In genomic region chr13:20150130-20150835, GRCm38 (mm10) we compare ENCODE assay signal across 11 mouse cellular contexts. TPM values are rescaled to one million over a fixed set of nuclear protein-coding genes. Genes with fewer than 3 reads are reported as not detected.
DNase-seq lines count a peak whose midpoint lies in the region; ATAC-seq and TF ChIP-seq lines count a peak whose summit lies in the region.
"Had no signal": no experiment of that assay in that cellular context is flagged by ENCODE, and none has a peak within 500 bp of the region (broad histone marks: within the 10 kb centered on the region; RNA-seq: fewer than 3 reads in every experiment).

No protein-coding gene starts in this region.

- H3K27me3 ChIP-seq in kidney, embryonic 15.5 days = no peaks in the 10 kb centered on the region
- no peaks in the 10 kb centered on the region for H3K27me3 ChIP-seq in liver, embryonic 16.5 days (ENCODE audit: control insufficient read depth, insufficient read depth, low read depth, low read length)
- no peaks in the 10 kb centered on the region for H3K27me3 ChIP-seq in lung, postnatal 0 days (replicated peaks; ENCODE audit: insufficient read depth, low read length)
- H3K27me3 ChIP-seq: forebrain, embryonic 12.5 days had no signal

- DNase-seq in kidney, adult 11 months = no peak
- peak; percentile 80 for DNase-seq in c-Kit-positive CD71-positive TER-119-positive erythroid progenitor cells, embryonic 14.5 days (ENCODE audit: low spot score)
- no peak for DNase-seq in urinary bladder, postnatal 14 days (ENCODE audit: low spot score)
- no peak for DNase-seq in lung, postnatal 0 days (ENCODE audit: low spot score)
- DNase-seq: gastrocnemius, postnatal 14 days; lung, postnatal 4 days had no signal

- H3K27ac ChIP-seq in kidney, embryonic 15.5 days = no peak overlapping the region
- H3K27ac ChIP-seq in bone marrow, adult 2 months (ENCODE audit: control insufficient read depth, insufficient read depth, low read depth, low read length, poor library complexity) = peak overlapping the region; percentile 23; the same call in 1 of the 2 replicates
- H3K27ac ChIP-seq in liver, embryonic 16.5 days (ENCODE audit: low read length) = peak overlapping the region; percentile 85
- no peak overlapping the region for H3K27ac ChIP-seq in lung, postnatal 0 days (ENCODE audit: low read length)
- H3K27ac ChIP-seq: forebrain, embryonic 12.5 days had no signal

- peak; percentile 88 for ATAC-seq in kidney, embryonic 15.5 days (replicated peaks; ENCODE audit: low FRiP score)
- ATAC-seq in liver, embryonic 16.5 days (ENCODE audit: low read depth) = peak; percentile 98
- ATAC-seq in megakaryocyte, adult 5-6 weeks (ENCODE audit: poor library complexity, severe bottlenecking) = no peak
- ATAC-seq in lung, postnatal 0 days = no peak

- TF ChIP-seq EP300 in lung, postnatal 0 days (IDR thresholded peaks at IDR 0.05) = no peak

- H3K9ac ChIP-seq in kidney, embryonic 15.5 days = no peak overlapping the region
- H3K9ac ChIP-seq in liver, embryonic 16.5 days (ENCODE audit: low read depth, low read length) = peak overlapping the region; percentile 50
- no peak overlapping the region for H3K9ac ChIP-seq in lung, postnatal 0 days (replicated peaks; ENCODE audit: low read depth)
- H3K9ac ChIP-seq: forebrain, embryonic 12.5 days had no signal

- H3K9me3 ChIP-seq in kidney, embryonic 15.5 days (replicated peaks) = no peaks in the 10 kb centered on the region
- no peaks in the 10 kb centered on the region for H3K9me3 ChIP-seq in liver, embryonic 16.5 days (replicated peaks; ENCODE audit: control insufficient read depth, low read length)
- no peaks in the 10 kb centered on the region for H3K9me3 ChIP-seq in lung, postnatal 0 days (ENCODE audit: low read length)
- H3K9me3 ChIP-seq: forebrain, embryonic 12.5 days had no signal

- 86% methylated on average over 11 of the region's 11 CpGs for WGBS in kidney, embryonic 15.5 days
- 69% methylated on average over 11 of the region's 11 CpGs for WGBS in bone marrow, adult 2 months
- 22% methylated on average over 11 of the region's 11 CpGs for WGBS in liver, embryonic 16.5 days (ENCODE audit: insufficient replicate concordance)
- WGBS in lung, postnatal 0 days = 72% methylated on average over 11 of the region's 11 CpGs

- no peak overlapping the region for H3K4me3 ChIP-seq in kidney, embryonic 15.5 days (replicated peaks)
- no peak overlapping the region for H3K4me3 ChIP-seq in bone marrow, adult 2 months (replicated peaks; ENCODE audit: control insufficient read depth, low read depth, low read length)
- peak overlapping the region; percentile 16 for H3K4me3 ChIP-seq in liver, embryonic 16.5 days (ENCODE audit: low read depth, low read length)
- H3K4me3 ChIP-seq in lung, postnatal 0 days (ENCODE audit: low read depth, low read length) = no peak overlapping the region
- H3K4me3 ChIP-seq: forebrain, embryonic 12.5 days had no signal

- H3K4me1 ChIP-seq in kidney, embryonic 15.5 days = 0 out of 2 replicates have a peak, but pooled peaks cover 3% of the 10 kb centered on the region
- H3K4me1 ChIP-seq in bone marrow, adult 2 months (ENCODE audit: control insufficient read depth, insufficient read depth, low read length) = peaks cover 5% of the 10 kb centered on the region
- peaks cover 49% of the 10 kb centered on the region for H3K4me1 ChIP-seq in liver, embryonic 16.5 days (ENCODE audit: control insufficient read depth, low read depth, low read length)
- H3K4me1 ChIP-seq in lung, postnatal 0 days (ENCODE audit: insufficient read depth, low read depth, low read length) = peaks cover 9% of the 10 kb centered on the region; the same call in 1 of the 2 replicates

- H3K4me2 ChIP-seq in kidney, embryonic 15.5 days = no peak overlapping the region
- H3K4me2 ChIP-seq in liver, embryonic 16.5 days (ENCODE audit: low read depth, low read length) = peak overlapping the region; percentile 53
- no peak overlapping the region for H3K4me2 ChIP-seq in lung, postnatal 0 days (replicated peaks; ENCODE audit: low read depth, low read length)
- H3K4me2 ChIP-seq: forebrain, embryonic 12.5 days had no signal

- no peak for TF ChIP-seq CTCF in bone marrow, adult 2 months (IDR thresholded peaks at IDR 0.05; ENCODE audit: control insufficient read depth, insufficient read depth, low read length)
- TF ChIP-seq CTCF in lung, postnatal 0 days (IDR thresholded peaks at IDR 0.05) = no peak

- no peak for TF ChIP-seq POLR2A in bone marrow, adult 2 months (IDR thresholded peaks at IDR 0.05; ENCODE audit: borderline replicate concordance, control insufficient read depth, low read depth, low read length)

- H3K36me3 ChIP-seq in kidney, embryonic 15.5 days = no peaks in the 10 kb centered on the region
- no peaks in the 10 kb centered on the region for H3K36me3 ChIP-seq in liver, embryonic 16.5 days (ENCODE audit: control insufficient read depth, insufficient read depth)
- no peaks in the 10 kb centered on the region for H3K36me3 ChIP-seq in lung, postnatal 0 days (ENCODE audit: insufficient read depth, low read length)
- H3K36me3 ChIP-seq: forebrain, embryonic 12.5 days had no signal

RNA-seq across cellular contexts. Expression of gene Elmo1, which starts 59.9 kb away (rescaled TPM):
- 16.1 and 16.9 TPM in 2 replicates for polyA plus RNA-seq in kidney, embryonic 15.5 days (2015; fragmentation: Nextera tagmentation; extraction: Ambion mirVana)
- polyA plus RNA-seq in bone marrow, adult 2 months (2011; ENCODE audit: insufficient read depth, insufficient read length, low replicate concordance, missing spikeins) = 7.1 and 13.2 TPM in 2 replicates
- polyA plus RNA-seq in liver, embryonic 16.5 days (2015; fragmentation: Nextera tagmentation; extraction: Ambion mirVana) = 4.1 and 5.8 TPM in 2 replicates
- 69.9 and 81.4 TPM in 2 replicates for total RNA-seq in megakaryocyte, adult 5-6 weeks (2015)
- total RNA-seq in megakaryocyte, adult 5-6 weeks (2017) = 37.1 and 45.1 TPM in 2 replicates
- polyA plus RNA-seq in lung, postnatal 0 days (2015; fragmentation: Nextera tagmentation; extraction: Ambion mirVana) = 20.8 and 21.9 TPM in 2 replicates

Comparison
In these comparisons a context has a peak if more than half of its experiments do, and no peak if none do; other contexts are left out.
1. ATAC-seq: peak in kidney, embryonic 15.5 days (single experiment) and liver, embryonic 16.5 days (single experiment); none in megakaryocyte, adult 5-6 weeks (single experiment) and lung, postnatal 0 days (single experiment).
2. H3K27ac ChIP-seq: peak in bone marrow, adult 2 months (single experiment) and liver, embryonic 16.5 days (single experiment); none in kidney, embryonic 15.5 days (single experiment) and lung, postnatal 0 days (single experiment).